Mouse (Mus musculus) left cerebral cortex, postnatal 14 days (tissue): ENCODE measurements at regions not wholly inside any gene's neighbourhood (a gene's known extent, or its start where the extent isn't known, plus 50 kb on each side); places are given as distances from the start of the nearest gene placed in this dataset.

Experiments used
- DNase-seq, 2 experiments: peaks; one replicate each; pipeline ENCODE4 v3.0.0; 2021 to 2022; ENCODE audit warnings: low spot score in 2 of 2, mixed read lengths in 1 of 2
- intact Hi-C: fragments of 180-260 bp; cut with DNase I; formaldehyde crosslinking; loops from one replicate; pipeline ENCODE4 v1.15.1; 2025

- no peak for DNase-seq
- intact Hi-C loops: no loop called here
These were observed 348.9 kb upstream of the Slc24a5 start for GRCm38 (mm10) chr2:124718985-124719384.

- DNase-seq: no peak
- intact Hi-C loops: no loop called here
These were observed 348.0 kb upstream of the Slc24a5 start for GRCm38 (mm10) chr2:124719820-124720478.

GRCm38 (mm10) chr2:124720593-124721445, 347.1 kb upstream of the Slc24a5 start:
- intact Hi-C loops: no loop called here
- DNase-seq: peak; percentile 18 to 59

DNA sequence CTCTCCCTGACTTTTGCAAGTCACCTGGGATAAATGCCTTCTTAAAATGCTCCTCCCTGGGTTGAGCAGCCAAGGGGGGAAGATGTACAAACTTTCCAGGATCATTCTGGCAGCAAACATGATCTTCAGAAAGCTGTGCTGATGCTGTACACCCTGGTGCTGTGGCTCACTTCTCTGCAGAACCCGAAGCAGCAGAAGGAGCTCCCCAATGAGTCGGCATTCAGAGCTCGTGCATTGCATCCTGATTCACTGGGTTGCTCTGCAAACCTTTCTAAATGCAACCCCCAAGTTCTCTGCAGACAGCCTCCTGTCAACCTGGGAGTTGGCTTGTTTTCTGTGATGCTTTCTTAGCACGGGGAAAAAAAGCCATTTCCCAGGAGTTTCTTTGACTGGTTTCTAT, 343.8 kb upstream of the Slc24a5 start:
- DNase-seq: no peak
- intact Hi-C loops: no loop called here

GRCm38 (mm10) chr2:124724827-124725480, 343.0 kb upstream of the Slc24a5 start:
- DNase-seq: no peak
- intact Hi-C loops: no loop called here

GRCm38 (mm10) chr2:124727979-124728378, 339.9 kb upstream of the Slc24a5 start:
- intact Hi-C loops: no loop called here
- DNase-seq: peak in 1 of 2 experiments; percentile 35

DNA sequence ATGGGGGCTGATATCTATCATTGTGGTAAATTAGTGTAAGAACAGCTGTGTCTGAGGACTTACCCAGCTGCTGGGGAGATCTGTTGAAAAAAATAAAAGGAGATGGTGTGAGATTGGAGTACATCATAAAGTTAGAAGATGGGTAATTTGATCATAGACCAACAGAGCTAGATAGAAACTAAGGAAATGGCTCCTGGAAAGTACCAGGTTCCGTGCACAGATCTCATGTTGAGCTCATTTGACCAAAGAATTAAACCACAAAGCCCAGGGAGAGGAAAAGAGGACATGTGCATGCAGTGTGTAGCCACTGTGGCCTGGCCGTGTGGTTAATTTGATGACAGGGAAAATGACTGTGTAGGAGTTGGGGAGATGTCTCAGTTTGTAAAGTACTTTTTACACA, 335.3 kb upstream of the Slc24a5 start:
- intact Hi-C loops: no loop called here
- DNase-seq: no peak

- intact Hi-C loops: no loop called here
- DNase-seq: no peak
These were observed 327.1 kb upstream of the Slc24a5 start for GRCm38 (mm10) chr2:124740848-124741247.

DNA sequence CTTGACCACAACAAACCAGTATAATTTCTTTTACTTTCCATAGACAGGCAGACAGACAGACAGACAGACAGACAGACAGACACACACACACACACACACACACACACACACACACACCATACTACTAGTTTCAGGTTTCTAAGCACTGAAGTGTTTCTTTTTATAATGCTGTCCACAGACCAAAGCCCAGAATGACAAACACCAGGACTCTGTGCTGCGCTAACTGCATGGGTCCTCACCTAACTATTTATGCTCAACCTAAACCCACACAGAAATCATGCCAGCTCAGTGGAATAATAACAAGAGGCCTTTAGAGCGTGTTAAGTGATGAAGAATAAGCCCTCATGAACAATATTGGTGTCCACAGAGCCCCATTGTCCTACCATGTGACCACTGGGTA, 325.0 kb upstream of the Slc24a5 start:
- no peak for DNase-seq
- intact Hi-C loops: no loop called here

- intact Hi-C loops: no loop called here
- no peak for DNase-seq
These were observed 322.9 kb upstream of the Slc24a5 start for GRCm38 (mm10) chr2:124745045-124745444.

DNA sequence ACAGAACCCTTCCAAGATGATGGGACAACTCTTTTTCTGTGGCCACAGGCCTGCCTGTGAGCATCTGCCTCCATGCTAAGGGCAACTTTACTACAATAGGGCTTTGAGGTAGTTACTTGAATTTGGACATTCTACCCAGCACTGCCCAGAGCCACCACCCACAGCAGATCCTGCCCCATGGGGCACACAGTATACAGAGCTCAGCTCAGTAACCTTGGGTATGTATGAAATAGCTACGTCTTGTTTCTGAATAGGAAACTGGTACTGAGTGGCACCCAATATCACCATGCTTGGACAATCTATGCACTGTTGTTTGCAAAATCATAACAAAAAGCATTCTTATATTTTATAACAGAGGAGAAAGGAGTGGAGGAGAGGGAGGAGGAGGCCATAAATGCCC, 320.8 kb upstream of the Slc24a5 start:
- DNase-seq: no peak
- intact Hi-C loops: no loop called here

DNA sequence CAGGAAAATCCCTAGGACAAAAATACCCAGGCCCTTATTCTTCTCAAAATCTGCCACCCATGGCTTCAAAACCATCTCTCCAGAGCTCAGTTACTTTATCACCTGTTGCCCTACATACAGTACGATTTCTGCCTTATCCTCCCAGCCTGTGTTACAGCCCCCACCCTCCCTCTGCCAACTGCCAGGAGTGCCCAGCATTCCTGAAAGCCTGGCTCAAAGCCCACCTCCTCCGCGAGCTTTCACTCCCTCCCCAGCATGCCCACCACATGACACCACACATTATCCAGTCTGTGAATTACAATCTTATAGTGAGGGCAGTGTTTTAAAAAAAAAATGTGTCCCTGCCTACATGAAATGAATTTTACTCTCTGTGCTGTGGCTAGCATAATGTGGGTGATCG, 320.3 kb upstream of the Slc24a5 start:
- intact Hi-C loops: no loop called here
- DNase-seq: peak; percentile 67 to 78

DNA sequence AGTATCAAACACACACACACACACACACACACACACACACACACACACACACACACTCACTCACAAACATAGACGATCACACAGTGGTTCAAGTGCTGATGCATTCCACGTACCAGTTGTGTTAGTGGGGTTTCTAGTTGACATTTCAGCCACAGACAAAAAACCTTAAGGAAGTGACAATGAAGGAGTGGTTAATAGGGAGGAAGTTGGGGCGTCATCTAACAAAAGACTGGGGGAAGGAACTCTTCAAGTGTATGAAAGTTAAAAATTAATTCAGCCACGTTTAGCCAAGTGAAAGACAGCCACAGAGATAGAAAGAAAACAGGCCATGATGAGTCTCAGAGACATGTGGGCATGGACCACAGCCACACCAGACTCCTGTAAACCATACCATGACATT, 316.1 kb upstream of the Slc24a5 start:
- intact Hi-C loops: no loop called here
- DNase-seq: no peak

- DNase-seq: no peak
- intact Hi-C loops: no loop called here
These were observed 314.2 kb upstream of the Slc24a5 start for GRCm38 (mm10) chr2:124753717-124754116.

GRCm38 (mm10) chr2:124755244-124755643, 312.7 kb upstream of the Slc24a5 start:
- no peak for DNase-seq
- intact Hi-C loops: no loop called here

- no peak for DNase-seq
These were observed 308.9 kb upstream of the Slc24a5 start for GRCm38 (mm10) chr2:124758992-124759391.

GRCm38 (mm10) chr2:124763650-124764049, 304.3 kb upstream of the Slc24a5 start:
- DNase-seq: no peak
- intact Hi-C loops: no loop called here

More at GRCm38 (mm10) chr2:124758992-124759391, 308.9 kb upstream of the Slc24a5 start:
- intact Hi-C loops: no loop called here

DNA sequence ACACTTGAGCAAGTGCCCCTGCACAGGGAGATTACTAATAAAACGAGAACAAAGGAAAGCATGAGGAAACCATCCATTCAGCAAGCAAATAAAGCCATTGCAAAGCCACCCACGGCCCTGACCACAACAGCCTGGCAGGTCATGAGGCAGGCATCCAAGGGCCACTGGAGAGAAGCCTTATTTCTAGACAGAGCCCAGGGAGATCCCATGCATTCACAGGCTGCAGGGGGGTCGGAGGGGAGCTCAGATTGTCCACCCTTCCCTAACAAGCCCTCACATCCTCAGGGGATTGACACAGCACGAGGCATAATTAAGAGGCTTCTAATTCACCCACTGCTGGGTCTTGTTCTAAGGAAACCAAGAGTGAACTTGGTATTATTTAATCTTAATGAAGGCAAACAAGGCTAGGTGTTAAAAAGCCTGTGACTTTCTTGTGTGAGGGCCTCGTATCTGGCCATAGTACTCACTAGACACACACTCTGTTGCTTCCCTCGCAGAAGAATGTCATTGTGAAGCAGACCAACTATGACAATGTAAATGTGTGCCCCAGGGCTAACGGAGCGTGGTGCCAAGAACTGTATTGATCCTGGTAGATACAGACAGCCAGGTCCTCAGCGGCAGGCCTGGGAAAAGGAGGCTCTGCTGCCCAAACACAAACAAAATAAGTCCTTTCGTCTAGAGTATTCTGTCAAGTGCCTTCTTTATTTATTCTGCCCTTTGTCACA, 303.6 kb upstream of the Slc24a5 start:
- intact Hi-C loops: no loop called here

DNA sequence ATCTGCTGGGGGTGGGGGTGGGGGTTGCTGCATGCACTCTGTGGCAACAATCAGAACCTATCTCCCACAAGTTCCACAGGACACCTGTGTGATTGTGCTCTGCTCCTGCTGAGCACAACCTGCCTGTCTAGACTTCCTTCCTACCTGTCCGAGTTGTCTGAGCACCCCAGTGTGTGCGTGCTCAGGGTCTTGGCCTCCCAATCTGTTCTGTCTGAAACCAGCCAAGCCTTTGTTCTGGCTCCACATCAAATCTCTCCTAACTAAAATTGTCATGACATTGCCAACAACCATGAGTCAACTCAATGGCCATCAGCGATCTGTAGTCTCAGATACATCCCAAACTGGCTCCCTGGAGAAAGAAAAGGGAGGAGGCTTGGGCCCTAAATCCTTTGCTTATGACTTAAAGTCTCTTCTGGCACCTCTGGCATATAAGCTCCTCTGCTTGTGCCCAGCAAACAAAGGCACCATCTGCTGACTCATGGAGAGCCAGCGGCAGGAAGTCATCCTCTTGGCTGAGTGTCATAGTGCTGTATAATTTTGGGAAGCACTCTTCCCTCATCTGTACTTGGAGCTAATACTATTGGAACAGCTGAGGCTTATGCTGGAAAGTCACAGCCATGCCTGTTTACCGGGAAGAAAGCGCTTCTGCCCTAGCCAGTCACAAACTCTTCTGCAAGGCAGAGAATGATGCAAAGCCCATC, 298.5 kb upstream of the Slc24a5 start:
- no peak for DNase-seq
- intact Hi-C loops: no loop called here

More for the DNA sequence above, 303.6 kb upstream of the Slc24a5 start:
- no peak for DNase-seq
